In genomic region chr2:158937948-158938565, GRCm38 (mm10) we compare ENCODE assay signal across 13 mouse cellular contexts.
DNase-seq lines count a peak whose midpoint lies in the region; ATAC-seq lines count a peak whose summit lies in the region.
"Had no signal": no experiment of that assay in that cellular context is flagged by ENCODE, and none has a peak within 500 bp of the region (broad histone marks: within the 10 kb centered on the region; RNA-seq: fewer than 3 reads in every experiment).

No protein-coding gene starts in this region.

- no peaks in the 10 kb centered on the region for H3K36me3 ChIP-seq in neural tube, embryonic 13.5 days
- H3K36me3 ChIP-seq: embryonic facial prominence, embryonic 13.5 days; G1E; heart, embryonic 12.5 days had no signal

- 0 out of 2 replicates have a peak, but pooled peaks cover 3% of the 10 kb centered on the region for H3K27me3 ChIP-seq in neural tube, embryonic 13.5 days
- H3K27me3 ChIP-seq: embryonic facial prominence, embryonic 13.5 days; heart, embryonic 12.5 days had no signal

- H3K4me1 ChIP-seq in neural tube, embryonic 13.5 days (replicated peaks) = no peaks in the 10 kb centered on the region
- H3K4me1 ChIP-seq: embryonic facial prominence, embryonic 13.5 days; heart, embryonic 12.5 days had no signal

- H3K4me2 ChIP-seq in neural tube, embryonic 13.5 days = no peak overlapping the region
- H3K4me2 ChIP-seq: embryonic facial prominence, embryonic 13.5 days; heart, embryonic 12.5 days had no signal

- intact Hi-C loops in left cerebral cortex, postnatal 4 days (cut with DNase I) = no loop called here

- ATAC-seq in neural tube, embryonic 13.5 days (ENCODE audit: low read depth) = 0 out of 2 replicates have a peak, but pooled peaks have one; percentile 40
- ATAC-seq in granulocyte monocyte progenitor cell, adult 5-6 weeks (replicated peaks; ENCODE audit: poor library complexity, severe bottlenecking) = no peak

- no peak overlapping the region for H3K27ac ChIP-seq in neural tube, embryonic 13.5 days (replicated peaks)
- H3K27ac ChIP-seq: embryonic facial prominence, embryonic 13.5 days had no signal

- WGBS in neural tube, embryonic 13.5 days = 77% methylated on average over 2 of the region's 2 CpGs

- H3K4me3 ChIP-seq in neural tube, embryonic 13.5 days = no peak overlapping the region
- H3K4me3 ChIP-seq: embryonic facial prominence, embryonic 13.5 days; heart, embryonic 12.5 days had no signal

- H3K9ac ChIP-seq in neural tube, embryonic 13.5 days = no peak overlapping the region
- H3K9ac ChIP-seq: embryonic facial prominence, embryonic 13.5 days; heart, embryonic 12.5 days had no signal

- H3K9me3 ChIP-seq in neural tube, embryonic 13.5 days = no peaks in the 10 kb centered on the region
- H3K9me3 ChIP-seq: embryonic facial prominence, embryonic 13.5 days had no signal

- peak; percentile 94 to 95 for DNase-seq in cerebellum, postnatal 14 days
- DNase-seq in cerebellum, adult 9-11 months = no peak
- DNase-seq in neural tube, embryonic 10.5 days (ENCODE audit: extremely low spot score, low spot score) = no peak
- peak; percentile 97 for DNase-seq in left cerebral cortex, postnatal 4 days
- DNase-seq in thymus, postnatal 4 days = no peak
- DNase-seq in adrenal gland, postnatal 14 days = no peak
- DNase-seq: liver; lung, postnatal 10 days had no signal

Comparison
In these comparisons a context has a peak if more than half of its experiments do, and no peak if none do; other contexts are left out.
1. DNase-seq: peak in cerebellum, postnatal 14 days (2 of 2) and left cerebral cortex, postnatal 4 days (single experiment); none in cerebellum, adult 9-11 months (single experiment), neural tube, embryonic 10.5 days (single experiment), thymus, postnatal 4 days (single experiment) and adrenal gland, postnatal 14 days (single experiment).